Mouse (Mus musculus): Measurements from ENCODE around the gene Dlg2. TPM values are rescaled to one million over a fixed set of nuclear protein-coding genes. Genes with fewer than 3 reads are reported as not detected.

Gene Dlg2
- total RNA-seq, 2 experiments from 2014 or later = 0.97 to 1.1 TPM

- ATAC-seq (replicated peaks; ENCODE audit: poor library complexity, severe bottlenecking) = no peak
These were observed 765.2 kb downstream of the Dlg2 start for GRCm38 (mm10) chr7:91241718-91242117.

- no peak for ATAC-seq (replicated peaks; ENCODE audit: poor library complexity, severe bottlenecking)
These were observed 785.2 kb downstream of the Dlg2 start for GRCm38 (mm10) chr7:91261672-91262030.

- ATAC-seq (replicated peaks; ENCODE audit: poor library complexity, severe bottlenecking) = no peak
These were observed 785.8 kb downstream of the Dlg2 start for GRCm38 (mm10) chr7:91262031-91262951.

GRCm38 (mm10) chr7:91262998-91263397 is 786.5 kb downstream of the Dlg2 start:
- ATAC-seq (replicated peaks; ENCODE audit: poor library complexity, severe bottlenecking) = no peak

GRCm38 (mm10) chr7:91267764-91268163 is 791.3 kb downstream of the Dlg2 start:
- ATAC-seq (replicated peaks; ENCODE audit: poor library complexity, severe bottlenecking) = no peak

- no peak for ATAC-seq (replicated peaks; ENCODE audit: poor library complexity, severe bottlenecking)
These were observed 807.7 kb downstream of the Dlg2 start for GRCm38 (mm10) chr7:91284167-91284566.

GRCm38 (mm10) chr7:91288324-91288723 is 811.9 kb downstream of the Dlg2 start:
- no peak for ATAC-seq (replicated peaks; ENCODE audit: poor library complexity, severe bottlenecking)

- no peak for ATAC-seq (replicated peaks; ENCODE audit: poor library complexity, severe bottlenecking)
These were observed 819.7 kb downstream of the Dlg2 start for GRCm38 (mm10) chr7:91296127-91296526.

GRCm38 (mm10) chr7:91311177-91311576 is 834.7 kb downstream of the Dlg2 start:
- no peak for ATAC-seq (replicated peaks; ENCODE audit: poor library complexity, severe bottlenecking)

GRCm38 (mm10) chr7:91345073-91345472 is 868.6 kb downstream of the Dlg2 start:
- no peak for ATAC-seq (replicated peaks; ENCODE audit: poor library complexity, severe bottlenecking)

GRCm38 (mm10) chr7:91369821-91370321 is 893.4 kb downstream of the Dlg2 start:
- no peak for ATAC-seq (replicated peaks; ENCODE audit: poor library complexity, severe bottlenecking)

GRCm38 (mm10) chr7:91382281-91382680 is 905.8 kb downstream of the Dlg2 start:
- ATAC-seq (replicated peaks; ENCODE audit: poor library complexity, severe bottlenecking) = no peak

- ATAC-seq (replicated peaks; ENCODE audit: poor library complexity, severe bottlenecking) = no peak
These were observed 907.4 kb downstream of the Dlg2 start for GRCm38 (mm10) chr7:91383873-91384272.

GRCm38 (mm10) chr7:91389272-91389671 is 912.8 kb downstream of the Dlg2 start:
- ATAC-seq (replicated peaks; ENCODE audit: poor library complexity, severe bottlenecking) = no peak

- no peak for ATAC-seq (replicated peaks; ENCODE audit: poor library complexity, severe bottlenecking)
These were observed 921.4 kb downstream of the Dlg2 start for GRCm38 (mm10) chr7:91397827-91398226.

GRCm38 (mm10) chr7:91412109-91412508 is 935.6 kb downstream of the Dlg2 start:
- no peak for ATAC-seq (replicated peaks; ENCODE audit: poor library complexity, severe bottlenecking)

- ATAC-seq (replicated peaks; ENCODE audit: poor library complexity, severe bottlenecking) = no peak
These were observed 937.7 kb downstream of the Dlg2 start for GRCm38 (mm10) chr7:91414150-91414549.

- ATAC-seq (replicated peaks; ENCODE audit: poor library complexity, severe bottlenecking) = no peak
These were observed 938.3 kb downstream of the Dlg2 start for GRCm38 (mm10) chr7:91414749-91415148.

- no peak for ATAC-seq (replicated peaks; ENCODE audit: poor library complexity, severe bottlenecking)
These were observed 943.7 kb downstream of the Dlg2 start for GRCm38 (mm10) chr7:91420215-91420614.

GRCm38 (mm10) chr7:91423784-91424183 is 947.3 kb downstream of the Dlg2 start:
- no peak for ATAC-seq (replicated peaks; ENCODE audit: poor library complexity, severe bottlenecking)

GRCm38 (mm10) chr7:91429712-91430275 is 953.3 kb downstream of the Dlg2 start:
- no peak for ATAC-seq (replicated peaks; ENCODE audit: poor library complexity, severe bottlenecking)

Data from granulocyte monocyte progenitor cell, adult 5-6 weeks (primary cell).